Mouse (Mus musculus): ENCODE data around the gene Adamtsl1. TPM values are rescaled to one million over a fixed set of nuclear protein-coding genes. Genes with fewer than 3 reads are reported as not detected.

Adamtsl1 gene
- not detected for polyA plus RNA-seq (2017; shearing (Covaris generic))

GRCm38 (mm10) chr4:85513792-85514191 lies at the start of gene Adamtsl1:
Gene Adamtsl1 (plus strand): TSS chr4:85514172.

